Mouse (Mus musculus) frontal cortex, postnatal 25 days (tissue): ENCODE measurements at regions not wholly inside any gene's neighbourhood (a gene's known extent, or its start where the extent isn't known, plus 50 kb on each side); places are given as distances from the start of the nearest gene placed in this dataset.

Experiments used
- DNase-seq, 2 experiments: peaks; one replicate each; pipeline ENCODE4 v3.0.0; 2022; ENCODE audit warnings: low spot score in 2 of 2

DNA sequence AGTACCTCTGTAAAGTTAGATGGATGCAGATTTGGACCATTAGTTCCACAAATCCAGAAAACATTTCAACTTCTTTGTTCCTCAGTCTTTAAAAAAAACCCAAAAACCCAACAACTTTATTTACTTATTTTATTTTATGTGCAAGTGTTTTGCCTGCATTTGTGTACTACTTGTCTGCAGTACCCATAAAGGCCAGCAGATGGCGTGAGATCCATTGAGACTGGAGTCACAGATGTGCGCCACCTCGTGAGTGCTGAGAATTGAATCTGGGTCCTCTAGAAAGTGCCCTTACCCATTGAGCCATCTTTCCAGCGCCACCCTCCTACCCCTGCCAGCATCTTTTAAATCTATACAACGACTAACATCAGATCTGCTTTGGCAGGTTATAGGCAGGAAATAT is 53.0 kb downstream of the Gm12689 start:
- DNase-seq: no peak

DNA sequence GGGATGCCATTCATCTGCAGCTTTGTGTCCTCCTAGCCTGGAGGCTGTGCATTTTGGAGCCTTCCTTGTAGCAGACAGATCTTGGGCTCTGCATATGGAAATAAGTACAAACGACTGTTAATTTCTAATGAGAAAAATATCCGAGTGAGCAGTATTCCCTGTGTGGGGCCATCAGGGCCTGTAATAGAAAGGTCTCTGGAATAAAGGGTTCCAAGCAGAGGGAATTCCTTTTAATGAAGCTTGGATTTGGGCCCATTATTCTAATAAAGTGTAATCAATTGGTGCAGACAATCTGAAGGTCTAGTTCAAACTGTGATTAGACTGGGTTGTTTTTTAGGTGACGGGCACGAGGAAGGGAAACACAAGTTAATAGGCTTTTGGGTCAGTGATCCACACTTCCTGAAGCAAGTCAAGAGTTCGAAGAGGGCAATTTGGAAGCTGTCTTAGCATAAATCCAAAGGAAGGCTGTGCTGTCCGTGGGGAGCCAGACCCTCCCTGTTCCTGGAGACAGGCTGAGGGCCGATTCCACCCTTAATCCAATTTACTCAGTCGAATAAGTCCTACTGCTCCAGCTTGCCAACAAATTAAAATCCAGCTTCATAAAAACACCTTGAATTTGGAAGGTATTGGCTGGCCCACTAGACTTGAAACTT is 57.5 kb downstream of the Gm12689 start:
- no peak for DNase-seq

DNA sequence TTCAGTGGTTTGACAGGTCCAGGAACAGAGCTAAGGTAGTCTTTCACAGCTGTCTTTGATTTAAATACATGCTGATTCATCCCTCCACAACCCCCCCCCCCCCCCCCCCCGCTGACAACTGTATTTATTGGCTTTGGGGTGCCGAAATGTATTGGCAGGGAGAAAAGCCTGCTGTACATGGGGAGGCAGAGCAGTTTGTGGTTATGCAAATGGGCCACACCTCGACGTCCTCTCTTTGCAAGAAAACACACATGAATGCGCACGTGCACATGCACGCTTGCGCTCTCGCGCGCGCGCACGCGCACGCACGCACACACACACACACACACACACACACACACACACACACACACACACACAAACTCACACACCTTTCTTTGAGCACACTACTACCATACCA is 58.5 kb downstream of the Gm12689 start:
- no peak for DNase-seq

DNA sequence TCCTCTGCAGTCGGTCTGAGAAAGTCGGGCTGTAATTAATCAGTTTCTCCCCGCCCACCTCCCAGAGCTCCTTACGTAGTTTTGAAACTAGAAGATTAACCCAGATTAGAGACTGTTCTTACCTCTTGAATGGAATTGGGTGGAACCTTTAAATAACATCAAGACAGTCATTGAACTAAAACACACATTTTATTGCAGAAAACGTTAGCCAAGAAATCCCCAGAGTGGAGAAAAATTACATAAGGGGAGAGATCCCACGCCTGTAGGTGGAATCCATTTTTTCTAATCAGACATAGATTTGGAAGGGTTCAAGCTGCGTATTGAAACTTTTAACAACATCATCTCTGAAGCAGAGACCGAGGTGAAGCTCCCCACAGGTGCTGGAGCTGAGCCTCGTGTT is 59.1 kb downstream of the Gm12689 start:
- no peak for DNase-seq

DNA sequence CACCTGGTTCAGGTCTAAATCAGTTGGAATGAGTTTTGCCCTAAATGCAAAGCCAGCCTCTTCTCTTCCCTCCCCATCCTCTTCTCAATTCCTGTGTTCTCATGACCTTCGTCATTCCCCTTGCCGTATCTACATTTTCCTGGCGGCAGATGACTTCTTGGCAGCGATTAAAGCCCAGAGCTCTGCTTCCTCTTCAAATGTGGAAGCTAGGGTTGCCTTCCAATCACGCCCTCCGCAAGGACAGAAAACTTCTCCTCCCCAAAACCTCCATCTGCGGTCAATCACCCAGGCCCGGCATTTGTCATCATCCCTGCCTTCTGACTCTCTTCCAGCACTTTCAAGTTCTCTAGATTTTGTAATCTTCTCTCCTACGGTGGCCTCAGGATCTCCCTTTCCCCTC is 72.3 kb downstream of the Gm12689 start:
- DNase-seq: no peak

DNA sequence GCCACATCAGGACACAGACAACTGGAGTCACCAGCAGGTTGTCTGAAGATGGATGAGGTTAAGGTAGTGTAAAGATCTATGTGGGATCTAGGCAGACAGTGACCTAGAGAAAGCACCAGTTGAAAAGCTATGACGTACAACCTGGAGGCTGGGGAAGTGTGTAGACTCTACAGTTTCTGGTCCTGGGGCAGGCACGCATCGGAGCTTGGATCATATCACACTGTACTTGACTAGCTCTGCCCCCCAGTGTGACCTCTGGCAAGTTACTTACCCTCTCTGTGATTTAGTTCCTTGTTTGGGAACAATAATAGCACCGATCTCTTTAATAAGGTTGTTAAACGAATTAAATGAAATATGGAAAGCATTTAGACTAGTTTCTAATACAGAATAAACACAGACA is 75.5 kb downstream of the Gm12689 start:
- DNase-seq: no peak

DNA sequence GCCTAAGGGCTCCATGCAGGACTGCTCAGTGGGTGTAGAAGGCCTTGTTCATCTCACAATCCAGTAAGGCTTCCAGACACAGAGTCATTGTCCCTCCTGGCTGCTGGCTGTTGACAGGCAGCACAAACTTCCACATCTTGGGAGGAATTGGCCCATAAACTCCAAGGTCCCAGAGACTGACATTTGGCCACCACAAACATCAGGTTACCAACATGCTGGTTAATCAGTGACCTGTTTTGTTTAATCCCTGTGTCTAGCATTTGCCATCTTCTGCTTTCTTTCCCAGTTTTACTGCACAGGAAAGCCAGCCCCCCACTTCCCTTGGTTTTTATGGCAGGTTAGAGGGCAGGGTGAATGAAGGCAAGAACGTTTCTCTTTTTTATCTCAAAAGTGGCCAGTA is 80.5 kb downstream of the Gm12689 start:
- DNase-seq: no peak

DNA sequence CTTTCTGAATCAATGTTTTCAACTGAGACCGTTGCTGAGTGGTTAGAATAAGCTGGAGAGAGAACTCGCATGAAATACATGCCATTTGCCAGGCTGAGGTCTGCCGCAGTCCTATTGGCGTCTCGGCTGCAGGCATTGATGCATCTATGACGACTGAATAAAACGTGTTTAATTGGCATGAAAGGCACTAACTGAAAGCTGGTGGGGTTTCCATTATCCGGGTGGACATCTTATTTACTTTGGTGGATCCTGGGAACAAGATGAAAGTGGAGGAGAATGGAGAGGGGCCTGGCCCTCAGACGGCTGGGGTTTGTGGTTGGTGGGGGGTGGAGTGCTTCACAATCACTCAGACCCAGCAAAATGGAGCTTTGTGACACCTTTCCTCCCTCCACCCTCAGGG is 81.2 kb downstream of the Gm12689 start:
- no peak for DNase-seq

DNA sequence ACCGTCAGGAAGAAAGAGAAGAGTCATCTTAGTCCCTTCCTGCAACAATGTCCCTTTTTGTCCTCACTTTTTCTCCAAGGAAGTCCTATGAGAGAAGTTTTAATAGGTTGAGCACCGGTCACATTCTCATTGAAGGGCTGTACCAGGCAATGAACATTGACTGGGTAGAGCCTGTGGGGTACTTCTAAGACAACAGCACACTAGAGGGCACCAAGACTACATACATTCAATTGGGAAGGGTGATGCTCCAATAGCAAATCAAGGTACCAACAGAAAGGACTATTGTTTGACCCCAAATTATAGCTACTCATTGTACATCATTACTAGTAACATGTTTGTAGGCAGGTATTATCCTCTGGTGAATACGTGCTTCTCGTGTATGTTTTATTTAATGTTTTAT is 84.3 kb downstream of the Gm12689 start:
- DNase-seq: no peak

DNA sequence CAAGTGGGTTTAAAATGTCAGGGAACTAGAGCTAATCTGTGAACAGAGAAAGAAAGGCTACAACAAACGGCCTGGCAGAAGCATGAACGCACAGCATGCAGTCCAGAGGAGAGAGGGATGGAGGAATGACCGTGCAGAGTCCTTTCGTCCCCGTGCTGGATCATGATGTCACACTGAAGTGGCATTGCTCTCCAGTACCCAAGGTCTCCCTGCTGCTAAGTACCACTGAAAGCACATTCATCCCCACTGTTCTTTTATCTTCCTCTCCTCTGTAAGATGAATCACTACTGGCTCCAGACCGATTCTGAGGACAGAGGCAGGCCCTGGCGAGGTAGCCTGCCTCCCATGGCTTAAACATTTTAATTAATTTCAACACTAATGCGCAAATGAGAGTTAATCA is 89.7 kb downstream of the Gm12689 start:
- no peak for DNase-seq

DNA sequence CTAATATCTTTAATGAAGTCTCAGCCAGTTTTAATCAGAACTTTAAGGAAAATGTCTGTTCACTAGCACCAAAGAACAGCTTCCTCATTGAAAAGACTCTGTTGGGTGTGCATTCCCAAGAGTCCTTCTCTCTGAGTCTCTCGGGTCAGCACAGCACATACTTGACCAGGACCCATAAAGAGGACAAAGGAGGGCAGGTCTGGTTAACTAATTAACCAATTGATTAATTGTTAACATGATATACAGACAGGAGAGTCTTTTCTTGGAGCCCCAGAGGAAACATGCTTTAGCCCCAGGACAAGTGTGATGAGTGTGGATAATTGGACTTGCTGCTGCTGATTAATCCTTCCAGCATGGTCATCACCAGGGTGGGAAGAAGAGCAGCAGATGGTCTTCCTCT is 93.7 kb downstream of the Gm12689 start:
- DNase-seq: no peak

DNA sequence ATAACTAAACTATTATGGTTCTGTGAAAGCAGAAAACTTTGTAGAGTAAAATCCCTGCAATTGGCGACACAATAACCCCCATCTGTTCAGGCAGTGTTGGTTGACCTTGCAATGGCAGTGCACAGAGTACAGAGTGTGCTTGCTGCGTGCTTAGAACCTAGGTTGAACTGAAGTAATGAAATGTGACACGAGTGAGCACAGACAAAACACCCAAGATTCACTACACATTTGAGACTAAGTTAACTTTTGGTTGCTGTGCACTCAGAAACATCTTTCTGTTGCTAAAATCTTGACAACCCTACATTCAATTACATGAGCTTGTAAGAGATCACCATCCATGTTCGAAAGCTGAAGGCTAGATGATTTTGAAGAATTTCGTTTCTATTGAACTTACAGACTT is 97.3 kb downstream of the Gm12689 start:
- no peak for DNase-seq

DNA sequence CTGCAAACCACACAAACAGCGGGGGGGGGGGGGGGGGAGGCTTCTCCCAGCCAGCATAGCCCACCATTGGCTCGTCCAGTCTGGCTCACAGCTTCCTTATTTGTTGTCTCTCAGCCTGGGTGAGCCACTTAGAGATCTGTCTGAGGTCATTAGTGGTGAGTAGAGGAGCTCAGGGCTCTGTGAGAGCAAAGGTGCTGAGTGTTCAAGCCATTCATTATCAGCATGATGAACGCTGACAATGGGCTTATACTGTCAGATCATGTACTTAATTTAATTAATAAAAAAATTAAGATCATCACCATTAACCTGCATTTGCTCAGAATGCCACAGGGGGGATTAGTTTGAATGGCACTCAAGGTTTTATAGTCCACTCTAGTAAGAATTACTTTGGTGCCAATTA is 98.5 kb downstream of the Gm12689 start:
- no peak for DNase-seq

DNA sequence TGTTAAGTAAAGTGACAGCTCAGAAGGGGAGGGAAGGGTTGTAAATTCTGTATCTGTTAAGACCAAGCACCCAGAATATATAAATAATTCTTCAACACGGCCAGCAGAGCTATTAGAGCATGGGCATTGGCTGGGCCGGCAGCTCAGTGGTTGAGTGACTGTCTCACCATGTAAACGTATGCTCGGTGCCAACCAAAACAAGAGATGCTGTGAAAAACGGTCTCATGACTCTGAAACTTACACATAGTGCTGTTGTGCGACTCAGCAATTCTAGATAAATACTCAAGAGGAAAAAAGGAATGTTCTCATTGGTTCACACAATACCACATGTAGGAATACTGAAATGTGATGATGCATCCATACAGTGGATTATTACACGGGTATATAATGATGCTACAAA is 111.8 kb downstream of the Gm12689 start:
- no peak for DNase-seq

DNA sequence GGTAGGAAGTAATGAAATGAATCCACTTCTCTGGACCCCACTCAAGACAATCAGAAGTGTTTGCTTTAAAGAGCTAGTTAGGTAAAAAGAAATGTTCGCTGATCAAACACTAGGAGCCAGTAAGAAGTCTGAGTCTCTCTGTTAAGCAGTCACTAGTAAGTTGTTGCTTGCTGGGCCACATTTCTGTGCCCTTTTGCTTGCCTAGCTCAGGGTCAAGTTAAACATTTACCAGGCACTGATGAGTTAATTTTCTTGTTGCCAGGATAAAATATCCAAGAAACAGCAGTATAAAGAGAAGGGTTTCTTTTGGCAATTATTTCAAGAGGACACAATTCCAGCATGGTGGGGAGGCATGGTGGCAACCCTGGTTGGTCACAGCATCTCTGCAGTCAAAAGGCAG is 127.7 kb downstream of the Gm12689 start:
- no peak for DNase-seq

DNA sequence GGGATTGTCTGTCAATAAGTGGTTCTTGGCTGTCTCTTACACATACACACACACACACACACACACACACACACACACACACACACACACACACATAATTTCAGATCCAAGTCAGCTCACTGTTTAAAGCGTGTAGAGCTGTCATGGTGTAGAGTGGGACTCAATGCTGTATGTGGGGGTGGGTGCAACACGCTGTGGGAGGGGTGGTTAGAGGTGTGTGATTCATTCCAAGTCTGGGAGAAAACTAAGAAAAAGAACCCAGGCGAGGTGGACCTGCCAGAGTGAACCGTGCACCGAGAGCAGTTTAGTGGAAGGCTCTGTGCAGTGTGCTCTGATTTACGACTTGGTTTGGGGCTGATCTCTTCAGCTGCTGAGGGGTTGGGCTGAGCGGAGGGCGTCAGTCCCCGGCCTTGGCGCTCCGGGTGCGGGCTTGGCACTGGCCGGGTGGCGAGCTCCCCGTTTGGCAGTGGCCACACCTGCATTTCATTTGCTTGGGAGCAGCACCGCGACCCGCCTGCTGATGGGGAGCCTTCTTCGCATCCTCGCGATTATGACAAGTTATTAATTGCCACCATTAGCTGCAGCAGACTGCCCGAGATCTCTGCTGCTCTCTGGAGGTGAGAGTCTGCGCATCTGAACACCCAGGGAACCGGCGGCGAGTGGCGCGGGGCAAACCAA is 149.5 kb downstream of the Gm12689 start:
- no peak for DNase-seq

DNA sequence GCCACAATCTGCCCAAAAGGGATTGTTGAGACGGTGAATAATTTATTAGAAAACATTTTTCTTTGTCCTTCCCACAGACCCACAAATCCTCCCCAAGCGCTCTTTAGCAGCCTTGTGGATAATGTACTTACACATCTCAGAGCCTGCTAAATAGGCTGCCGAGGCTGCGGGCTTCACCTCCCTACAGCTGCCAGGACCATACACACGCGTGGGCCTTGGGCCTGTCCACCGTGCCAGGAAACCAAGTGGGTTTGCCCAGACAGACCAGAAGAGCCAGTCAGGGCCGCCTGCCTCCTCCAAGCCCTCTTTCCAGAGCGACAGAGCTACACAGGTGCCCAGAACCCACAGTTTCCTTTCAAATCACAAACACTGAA is 150.0 kb downstream of the Gm12689 start:
- DNase-seq: no peak

DNA sequence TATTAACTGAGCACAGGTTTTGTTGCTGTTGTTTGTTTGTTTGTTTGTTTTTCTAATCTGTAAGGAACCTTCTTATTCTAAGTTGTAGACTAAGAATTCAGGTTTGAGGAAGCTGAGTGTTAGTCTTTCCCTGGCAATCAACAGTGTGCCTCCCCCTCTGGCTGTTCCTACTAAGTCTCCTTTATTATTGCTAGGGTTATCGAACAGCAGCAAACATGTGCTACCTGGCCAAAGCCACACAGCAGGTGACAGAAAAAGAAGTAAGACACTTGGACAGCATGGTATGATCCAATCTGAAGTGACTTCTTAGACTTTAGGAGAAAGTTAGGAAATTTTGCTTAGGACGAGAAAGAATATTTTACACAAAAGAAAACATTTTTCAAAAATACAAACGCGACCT is 163.3 kb downstream of the Gm12689 start:
- no peak for DNase-seq

DNA sequence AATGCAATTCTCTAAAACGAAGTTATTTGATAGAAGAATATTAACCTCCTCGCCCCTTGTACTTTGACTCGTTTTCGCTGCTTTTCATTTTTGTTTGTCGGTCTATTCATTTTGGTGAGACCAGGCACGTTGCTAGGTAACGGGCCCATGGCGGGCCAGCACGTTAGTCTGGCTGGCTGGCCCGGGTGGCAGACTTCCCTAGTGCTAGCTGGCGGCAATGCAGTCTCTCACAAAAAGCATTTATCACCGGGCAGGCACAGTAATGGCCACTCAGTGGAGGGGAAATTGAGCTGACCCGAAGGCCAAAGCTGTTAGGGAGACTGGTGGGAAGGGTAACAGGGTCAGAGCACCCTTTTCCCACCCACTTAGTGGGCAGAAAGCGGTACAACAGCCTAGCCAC is 163.7 kb downstream of the Gm12689 start:
- DNase-seq: peak; percentile 16 to 32

DNA sequence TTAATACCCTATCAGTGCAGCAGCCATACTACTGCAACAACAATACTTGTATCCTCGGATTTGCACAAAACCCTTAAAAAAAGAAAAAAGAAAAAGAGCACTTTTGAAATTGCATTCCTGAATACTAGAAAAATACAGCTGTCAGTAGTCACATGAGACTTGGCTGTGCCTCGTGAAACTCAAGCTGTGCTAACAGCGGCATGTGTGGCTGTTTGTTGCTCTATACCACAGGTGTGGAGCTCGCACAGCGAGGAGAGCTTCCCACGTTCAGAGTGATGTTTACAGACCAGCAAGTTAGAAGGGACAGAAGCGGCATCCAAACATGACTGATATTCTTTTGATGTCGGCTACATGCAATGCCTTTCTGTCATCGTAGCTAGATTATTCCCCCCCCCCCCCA is 169.8 kb downstream of the Gm12689 start:
- no peak for DNase-seq

DNA sequence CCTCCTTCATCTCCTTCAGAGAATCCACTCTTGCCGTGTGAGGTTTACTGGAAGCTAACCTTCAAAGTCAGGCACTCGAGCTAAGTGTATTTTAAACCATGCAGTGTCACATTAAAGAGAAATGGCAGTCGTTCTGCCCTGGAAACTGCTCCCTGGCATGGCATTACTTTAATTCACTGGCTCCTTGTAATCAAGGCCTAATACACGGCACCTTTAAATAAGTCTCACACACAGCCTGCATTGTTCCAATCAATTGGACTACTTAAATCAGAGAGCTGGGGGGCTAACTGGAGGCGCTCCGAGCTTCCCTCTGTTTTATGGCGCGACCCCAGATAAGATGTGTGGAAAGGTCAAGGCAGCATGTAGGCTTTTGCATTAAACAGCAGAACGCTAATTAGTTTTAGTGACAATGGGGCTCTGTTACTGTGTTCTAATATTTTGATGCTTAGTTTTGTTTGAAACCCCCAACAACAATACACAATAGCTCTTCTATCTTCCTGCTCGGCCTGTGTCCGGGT is 180.1 kb downstream of the Gm12689 start:
- no peak for DNase-seq

DNA sequence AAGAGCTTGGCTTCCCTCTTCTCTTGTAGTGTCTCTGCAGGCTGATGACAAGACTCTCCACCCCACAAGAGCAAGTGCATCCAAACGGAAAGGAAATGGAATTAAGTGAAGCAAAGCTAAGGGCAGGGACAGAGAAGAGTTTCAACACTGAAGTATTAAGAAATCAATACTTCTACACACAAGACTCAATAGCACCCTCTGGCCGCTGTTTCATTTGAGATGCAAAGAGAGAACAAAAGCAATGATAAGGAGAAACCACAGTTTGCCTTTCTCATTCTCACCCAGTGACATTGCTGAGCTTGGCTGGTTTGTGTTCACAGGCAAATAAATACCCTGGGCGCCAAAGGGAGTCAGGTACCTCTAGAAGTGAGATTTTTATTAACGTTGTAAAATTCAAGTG is 171.8 kb upstream of the Foxd3 start:
- DNase-seq: no peak

DNA sequence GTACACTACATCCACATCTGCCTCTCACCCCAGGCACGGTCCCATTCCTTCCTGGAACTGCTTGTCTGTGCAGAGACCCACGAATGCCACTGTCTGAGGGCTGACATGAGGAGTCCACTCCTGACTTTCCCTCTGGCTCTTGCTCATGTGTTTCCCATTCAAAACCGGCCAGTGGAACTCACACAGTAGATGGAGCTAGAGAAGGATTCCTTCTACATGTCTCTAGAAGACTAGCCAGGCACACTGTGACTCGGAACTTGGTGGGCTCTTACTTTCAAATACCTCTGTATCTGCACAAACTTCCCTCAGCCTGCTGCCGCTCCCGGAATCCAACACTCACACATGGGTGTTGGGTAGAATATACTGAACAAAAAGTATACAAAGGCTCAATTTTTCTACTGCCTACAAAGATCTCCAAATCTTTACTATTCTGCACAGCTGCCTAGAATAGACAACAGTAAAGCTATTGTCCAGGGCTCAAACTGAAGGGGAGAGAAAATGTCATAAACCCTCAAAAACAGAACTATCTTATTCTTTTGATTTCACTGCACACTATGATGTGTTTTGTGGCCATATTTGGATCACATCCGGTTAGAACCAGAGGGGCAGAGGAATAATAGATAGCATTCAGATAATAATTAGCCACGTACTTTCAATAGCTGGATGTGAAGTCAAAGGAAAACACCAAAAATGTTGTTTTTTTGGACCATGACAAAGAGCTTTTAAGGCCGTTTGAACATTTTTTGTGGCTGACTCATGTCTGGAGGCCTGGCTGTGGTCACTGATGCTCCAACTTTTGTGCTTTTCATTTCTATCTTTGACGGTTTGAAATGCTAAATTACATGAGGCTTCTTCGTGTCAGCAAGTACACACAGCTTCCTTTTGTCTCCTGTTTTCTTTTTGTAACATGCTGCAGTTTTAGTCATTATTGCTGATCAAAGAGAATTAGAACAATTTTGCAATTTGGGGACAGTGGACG is 164.3 kb upstream of the Foxd3 start:
- DNase-seq: no peak
